17 mouse cellular contexts compared by ENCODE assay signal in genomic region chr1:39965461-39965860, GRCm38 (mm10).
DNase-seq lines count a peak whose midpoint lies in the region; ATAC-seq and TF ChIP-seq lines count a peak whose summit lies in the region.
"Had no signal": no experiment of that assay in that cellular context is flagged by ENCODE, and none has a peak within 500 bp of the region (broad histone marks: within the 10 kb centered on the region; RNA-seq: fewer than 3 reads in every experiment).

No protein-coding gene starts in this region.

- H3K9ac ChIP-seq in kidney, embryonic 16.5 days (replicated peaks; ENCODE audit: low read length): no peak overlapping the region
- no peak overlapping the region for H3K9ac ChIP-seq in embryonic facial prominence, embryonic 14.5 days (ENCODE audit: low read depth, low read length)
- H3K9ac ChIP-seq: forebrain, embryonic 13.5 days; midbrain, embryonic 15.5 days had no signal

- no peak overlapping the region for H3K4me3 ChIP-seq in kidney, embryonic 16.5 days (ENCODE audit: low read length)
- H3K4me3 ChIP-seq in C2C12 (ENCODE audit: insufficient read depth, poor library complexity, severe bottlenecking): no peak overlapping the region
- no peak overlapping the region for H3K4me3 ChIP-seq in embryonic facial prominence, embryonic 14.5 days (ENCODE audit: low read depth, low read length)
- H3K4me3 ChIP-seq: forebrain, embryonic 13.5 days; midbrain, embryonic 15.5 days had no signal

- TF ChIP-seq CTCF in C2C12 (IDR thresholded peaks at IDR 0.05; ENCODE audit: control insufficient read depth, insufficient read depth, insufficient read length): no peak

- no peak overlapping the region for H3K4me2 ChIP-seq in kidney, embryonic 16.5 days (replicated peaks; ENCODE audit: low read depth, low read length)
- H3K4me2 ChIP-seq in embryonic facial prominence, embryonic 14.5 days (ENCODE audit: low read depth, low read length): no peak overlapping the region
- H3K4me2 ChIP-seq: forebrain, embryonic 13.5 days; heart, embryonic 11.5 days; midbrain, embryonic 15.5 days had no signal

- no peak for DNase-seq in kidney, postnatal 4 days
- DNase-seq in embryonic facial prominence, embryonic 14.5 days (ENCODE audit: low spot score): peak; percentile 50
- DNase-seq in left cerebral cortex, postnatal 4 days: no peak
- no peak for DNase-seq in frontal cortex, postnatal 36 days (ENCODE audit: low spot score in 2 of 2)
- DNase-seq: cerebellum, adult 9-10 months; gastrocnemius, postnatal 36 days; heart, postnatal 14 days; kidney, adult 9 months; lung, adult 2 months; lung, postnatal 36 days; right cerebral cortex, postnatal 14 days had no signal

- H3K27ac ChIP-seq in kidney, embryonic 16.5 days (ENCODE audit: low read length): no peak overlapping the region
- H3K27ac ChIP-seq in embryonic facial prominence, embryonic 14.5 days (replicated peaks; ENCODE audit: low read depth, low read length): no peak overlapping the region
- H3K27ac ChIP-seq: forebrain, embryonic 13.5 days; midbrain, embryonic 15.5 days had no signal

- peaks cover 21% of the 10 kb centered on the region for H3K36me3 ChIP-seq in kidney, embryonic 16.5 days (ENCODE audit: insufficient read depth, low read length)
- peaks cover 49% of the 10 kb centered on the region for H3K36me3 ChIP-seq in C2C12 (ENCODE audit: control insufficient read depth, insufficient read depth)
- peaks cover 28% of the 10 kb centered on the region for H3K36me3 ChIP-seq in embryonic facial prominence, embryonic 14.5 days (ENCODE audit: control insufficient read depth, insufficient read depth, low read length)
- H3K36me3 ChIP-seq: midbrain, embryonic 15.5 days had no signal

- H3K79me2 ChIP-seq in C2C12 (ENCODE audit: control insufficient read depth, insufficient read depth): peaks cover 92% of the 10 kb centered on the region

- H3K79me3 ChIP-seq in C2C12 (ENCODE audit: low read depth): peaks cover 83% of the 10 kb centered on the region

- 0 out of 2 replicates have a peak, but pooled peaks have one; percentile 23 for ATAC-seq in kidney, embryonic 16.5 days (ENCODE audit: low FRiP score, low TSS enrichment)
- no peak for ATAC-seq in embryonic facial prominence, embryonic 14.5 days (ENCODE audit: low read depth)
- ATAC-seq in megakaryocyte-erythroid progenitor cell, adult 5-6 weeks (replicated peaks; ENCODE audit: low FRiP score, low TSS enrichment, poor library complexity, severe bottlenecking): peak; percentile 51
- ATAC-seq: forebrain, embryonic 13.5 days; midbrain, embryonic 15.5 days had no signal

- H3ac ChIP-seq in C2C12 (ENCODE audit: control insufficient read depth, insufficient read length, low read depth): no peak overlapping the region

- H3K4me1 ChIP-seq in kidney, embryonic 16.5 days (ENCODE audit: insufficient read depth, low read length): peaks cover 10% of the 10 kb centered on the region; the same call in 1 of the 2 replicates
- H3K4me1 ChIP-seq in embryonic facial prominence, embryonic 14.5 days (ENCODE audit: control insufficient read depth, insufficient read depth, low read length): peaks cover 48% of the 10 kb centered on the region

- intact Hi-C loops in left cerebral cortex, postnatal 4 days (cut with DNase I): no loop called here

- WGBS in kidney, embryonic 16.5 days: 56% methylated on average over 3 of the region's 3 CpGs
- WGBS in embryonic facial prominence, embryonic 14.5 days: 64% methylated on average over 3 of the region's 3 CpGs

- no peaks in the 10 kb centered on the region for H3K9me3 ChIP-seq in kidney, embryonic 16.5 days (ENCODE audit: low read length)
- no peaks in the 10 kb centered on the region for H3K9me3 ChIP-seq in embryonic facial prominence, embryonic 14.5 days (ENCODE audit: control insufficient read depth, low read length)
- H3K9me3 ChIP-seq: forebrain, embryonic 13.5 days; midbrain, embryonic 15.5 days had no signal

- no peaks in the 10 kb centered on the region for H3K27me3 ChIP-seq in kidney, embryonic 16.5 days (ENCODE audit: insufficient read depth, low read length)
- no peaks in the 10 kb centered on the region for H3K27me3 ChIP-seq in C2C12 (ENCODE audit: control insufficient read depth, insufficient read depth, insufficient read length)
- no peaks in the 10 kb centered on the region for H3K27me3 ChIP-seq in embryonic facial prominence, embryonic 14.5 days (replicated peaks; ENCODE audit: control insufficient read depth, insufficient read depth, low read length)
- H3K27me3 ChIP-seq: forebrain, embryonic 13.5 days; midbrain, embryonic 15.5 days had no signal

TF ChIP-seq in C2C12, 6 proteins besides CTCF, POLR2A, EP300 and RAD21:
- TF ChIP-seq MYOG (IDR thresholded peaks at IDR 0.05; ENCODE audit: control insufficient read depth, extremely low read depth, insufficient read length) (no peak), MYOD1 (IDR thresholded peaks at IDR 0.05; ENCODE audit: control insufficient read depth, insufficient read length, low read depth) (peak; percentile 27), MAX (IDR thresholded peaks at IDR 0.05) (no peak)
